Mouse (Mus musculus): ENCODE data around the gene Tfeb.

GRCm38 (mm10) chr17:47738066-47738878 is 1.4 kb downstream of the Tfeb start:
- TF ChIP-seq CTCF (IDR thresholded peaks at IDR 0.05; ENCODE audit: borderline replicate concordance, extremely low read depth, insufficient read depth, insufficient read length) (no peak), POLR2A (IDR thresholded peaks at IDR 0.05; ENCODE audit: borderline replicate concordance, extremely low read depth, insufficient read depth, insufficient read length, poor library complexity, severe bottlenecking) (no peak)
